Mouse (Mus musculus): ENCODE measurements around the gene Itk. TPM values are rescaled to one million over a fixed set of nuclear protein-coding genes. Genes with fewer than 3 reads are reported as not detected.

Itk gene
- total RNA-seq, 2 experiments from 2014 or later, result 3.7 to 5.5 TPM

DNA sequence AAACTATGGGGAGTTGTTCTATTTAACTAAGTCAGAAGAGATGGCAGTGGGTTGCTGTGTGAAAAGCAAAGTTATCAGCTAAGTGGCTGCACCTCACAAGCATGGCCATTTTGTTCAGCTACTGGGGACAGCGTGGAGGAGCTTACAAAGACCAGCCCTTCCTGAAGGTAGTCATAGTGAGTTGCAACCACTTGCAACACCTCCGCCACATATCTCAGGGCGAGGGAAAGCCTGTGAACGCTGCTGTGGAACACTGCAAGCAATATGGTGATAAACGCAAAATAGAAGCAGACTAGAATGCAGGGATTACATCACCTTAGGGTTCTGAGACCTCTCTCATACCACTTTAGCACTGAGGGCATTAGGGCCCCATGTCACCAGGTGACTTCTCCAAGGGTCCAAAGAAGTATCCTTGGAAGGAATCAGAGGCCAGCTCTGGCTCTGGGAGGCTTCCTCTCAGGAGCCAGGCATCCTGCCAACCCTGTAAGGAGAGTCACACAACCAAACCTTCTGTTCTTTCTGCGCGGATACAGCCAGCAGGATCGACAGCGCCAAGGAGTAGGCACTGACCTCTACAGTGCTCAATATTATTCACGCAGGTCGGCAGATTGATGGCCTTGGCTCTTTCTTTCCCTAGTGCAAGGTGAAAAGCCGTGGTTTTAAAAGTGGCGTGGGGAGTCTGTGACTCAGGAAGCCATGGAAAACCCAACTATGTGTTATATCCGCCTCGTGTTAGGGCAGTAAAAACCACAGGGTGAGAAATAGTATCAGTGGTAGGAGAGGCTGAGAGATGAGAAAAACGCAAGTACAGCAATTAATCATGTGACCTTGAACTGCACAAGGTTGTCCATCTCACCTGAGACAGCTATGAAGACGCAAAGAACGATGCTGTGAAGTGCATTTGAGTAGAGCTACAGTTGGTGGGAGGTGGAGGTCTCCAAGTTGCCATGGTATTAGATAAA lies 27.0 kb downstream of the Itk start:
- ATAC-seq (ENCODE audit: poor library complexity, severe bottlenecking), result peak; percentile 69

DNA sequence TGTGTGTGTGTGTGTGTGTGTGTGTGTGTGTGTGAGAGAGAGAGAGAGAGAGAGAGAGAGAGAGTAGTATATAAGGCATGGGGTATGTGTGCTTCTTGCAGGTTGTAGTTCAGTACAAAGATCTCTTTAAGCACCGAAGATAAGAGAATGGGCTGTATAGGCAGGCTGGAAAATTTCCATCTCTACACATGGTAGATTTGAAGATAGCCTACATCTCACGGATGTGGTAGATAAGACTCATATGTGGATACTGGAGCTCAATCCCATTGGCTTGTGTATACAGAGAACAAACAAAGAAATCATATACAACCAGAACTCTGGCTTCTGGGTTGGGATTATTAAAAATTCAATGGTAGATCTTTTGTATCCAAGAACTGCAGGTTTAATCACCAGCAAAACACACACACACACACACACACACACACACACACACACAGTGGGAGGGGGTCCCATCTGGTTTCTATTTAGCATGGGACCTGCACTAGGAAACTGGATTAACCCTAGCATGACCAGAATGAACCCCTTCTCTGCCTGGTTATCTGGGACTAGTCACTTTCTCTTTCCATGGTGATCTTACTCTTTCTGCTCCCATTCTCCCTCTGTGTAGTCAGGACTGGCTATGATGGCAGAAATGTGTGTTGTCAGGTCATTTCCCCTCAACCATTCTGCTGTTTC lies 28.2 kb downstream of the Itk start:
- ATAC-seq (ENCODE audit: poor library complexity, severe bottlenecking), result no peak

DNA sequence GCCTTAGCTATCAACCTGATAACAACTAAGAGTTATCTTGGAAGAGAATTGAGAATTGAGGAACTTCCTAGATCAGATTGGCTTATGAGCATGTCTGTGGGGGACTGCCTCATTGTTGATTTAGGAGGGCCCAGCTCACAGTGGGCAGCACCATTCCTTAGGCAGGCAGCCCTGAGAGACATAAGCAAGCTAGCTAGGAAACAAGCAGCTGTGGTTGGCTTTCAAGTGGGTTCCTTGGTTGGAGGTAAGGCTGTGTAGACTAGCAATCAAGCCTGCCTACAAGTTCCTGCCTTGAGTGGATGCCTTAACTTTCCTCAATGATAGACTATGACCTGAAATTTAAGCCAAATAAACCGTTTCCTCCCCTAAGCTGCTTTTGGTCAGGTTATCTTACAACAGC lies 30.9 kb downstream of the Itk start:
- no peak for ATAC-seq (ENCODE audit: poor library complexity, severe bottlenecking)

DNA sequence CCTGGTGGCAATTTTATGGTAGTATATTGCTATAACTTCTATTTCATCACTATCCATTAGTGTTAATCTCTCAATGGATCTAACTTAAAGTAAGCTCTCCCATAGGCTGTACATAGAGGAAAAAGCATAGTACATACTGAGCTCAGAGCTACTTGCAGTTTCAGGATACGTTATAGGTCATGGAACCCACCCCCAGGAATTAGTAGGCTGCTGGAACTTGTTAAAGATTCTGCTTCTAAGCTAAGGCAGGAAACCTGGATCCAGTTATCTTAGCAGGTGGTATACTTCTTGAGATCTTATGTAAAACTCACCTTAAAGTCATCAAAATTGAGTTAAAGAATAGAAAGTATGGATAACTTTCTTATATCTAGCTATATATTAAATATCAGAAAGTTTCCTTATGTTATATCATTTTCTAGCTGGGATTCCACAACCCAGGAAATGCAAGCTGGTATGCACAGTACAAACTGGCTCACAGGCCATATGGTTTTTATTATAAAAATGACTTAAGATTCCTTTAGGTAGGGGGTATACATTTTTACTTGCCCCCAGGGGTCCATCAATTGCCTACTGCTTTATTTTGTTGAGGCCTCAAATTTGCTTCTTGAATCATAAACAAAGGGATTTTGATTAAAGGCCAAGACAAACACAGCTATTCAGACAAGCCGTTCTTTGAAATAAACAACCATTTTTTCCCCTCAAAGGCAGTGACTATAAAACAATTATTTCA lies 39.5 kb downstream of the Itk start:
- ATAC-seq (ENCODE audit: poor library complexity, severe bottlenecking), result no peak

DNA sequence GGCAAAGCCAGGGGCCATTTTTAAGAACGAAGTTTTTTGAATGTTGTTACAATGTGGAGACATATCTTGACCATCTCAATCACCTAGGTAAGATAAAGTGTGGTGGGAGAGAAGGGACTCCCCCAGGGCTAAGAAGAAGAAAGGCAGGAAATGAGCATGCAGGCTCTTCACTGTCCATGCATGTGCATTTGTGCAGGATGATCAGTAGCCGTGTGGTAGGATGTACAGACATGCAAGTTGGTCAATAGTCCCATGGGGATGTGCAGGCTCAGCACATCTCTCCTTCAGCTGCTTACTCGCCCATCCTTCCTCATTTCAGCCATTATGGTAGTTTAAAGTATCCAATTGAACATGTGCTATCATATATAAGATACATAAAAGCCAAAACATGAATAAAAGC lies 40.9 kb downstream of the Itk start:
- no peak for ATAC-seq (ENCODE audit: poor library complexity, severe bottlenecking)

DNA sequence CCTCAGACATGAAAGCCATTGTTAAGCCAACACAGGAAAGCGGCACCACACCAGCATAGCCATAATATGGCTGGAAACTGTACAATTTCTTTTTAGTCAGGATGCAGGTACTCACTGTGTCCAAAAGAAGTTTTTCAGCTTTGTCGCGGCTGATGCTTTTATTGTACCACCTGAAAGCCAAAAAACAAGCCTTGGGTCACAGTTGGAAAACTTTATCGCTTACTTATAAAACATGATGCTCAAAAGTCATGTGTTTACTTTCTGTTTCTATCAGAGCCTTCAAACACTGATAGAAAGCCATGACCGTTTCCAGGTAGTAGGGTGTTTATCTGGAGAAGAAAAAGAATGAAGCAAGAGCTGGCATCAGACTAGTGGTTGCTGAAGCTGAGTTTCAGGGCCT lies 41.6 kb downstream of the Itk start:
- no peak for ATAC-seq (ENCODE audit: poor library complexity, severe bottlenecking)

DNA sequence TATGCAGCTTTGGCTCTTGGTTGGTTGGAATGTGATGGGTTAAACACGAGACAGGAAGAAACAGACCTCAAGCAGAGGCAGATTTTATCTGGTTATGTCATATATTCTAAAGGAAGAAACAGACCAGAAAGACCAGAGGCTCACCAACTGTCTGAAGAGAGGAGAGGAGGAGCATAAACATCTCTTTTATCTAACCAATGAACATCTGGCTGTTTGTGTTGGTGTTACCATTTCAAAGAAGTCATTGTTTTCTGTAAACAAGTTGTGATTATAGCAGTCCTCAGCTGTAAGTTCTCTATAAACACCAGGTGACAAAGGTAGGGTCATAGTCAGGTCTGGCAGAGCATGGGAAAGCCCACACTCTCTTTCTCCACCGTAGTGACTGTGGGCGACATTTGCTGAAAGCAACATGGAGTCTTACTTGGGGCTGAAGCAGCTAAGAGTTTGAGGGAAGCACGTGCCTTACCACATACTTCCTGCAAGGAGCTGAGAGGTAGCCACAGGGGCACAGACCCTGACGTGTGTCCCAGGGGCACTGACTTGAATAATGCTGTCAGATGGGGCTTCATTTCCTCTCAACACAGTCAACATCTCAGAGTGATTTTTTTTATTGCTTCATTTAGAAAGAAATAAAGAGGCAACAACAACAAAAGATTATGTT lies 45.3 kb downstream of the Itk start:
- peak; percentile 76 for ATAC-seq (ENCODE audit: poor library complexity, severe bottlenecking)

DNA sequence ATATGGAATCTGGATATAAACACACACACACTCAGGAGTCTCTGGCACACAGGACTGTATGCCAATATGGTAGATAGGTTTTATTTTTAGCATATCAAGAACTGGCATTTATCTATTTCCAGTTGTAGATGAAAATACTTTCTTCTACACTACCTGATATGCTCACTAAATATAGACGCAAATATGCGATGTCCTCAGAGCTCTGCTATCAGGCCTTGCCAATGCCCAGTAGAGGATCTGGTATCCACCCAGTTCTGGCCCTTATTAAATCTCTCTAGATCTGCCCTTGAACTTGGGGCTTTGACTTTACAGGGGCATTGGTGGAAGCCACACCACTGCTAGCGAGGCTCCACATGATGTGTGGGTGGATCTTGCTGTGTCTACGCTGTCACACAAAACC lies 47.4 kb downstream of the Itk start:
- no peak for ATAC-seq (ENCODE audit: poor library complexity, severe bottlenecking)

DNA sequence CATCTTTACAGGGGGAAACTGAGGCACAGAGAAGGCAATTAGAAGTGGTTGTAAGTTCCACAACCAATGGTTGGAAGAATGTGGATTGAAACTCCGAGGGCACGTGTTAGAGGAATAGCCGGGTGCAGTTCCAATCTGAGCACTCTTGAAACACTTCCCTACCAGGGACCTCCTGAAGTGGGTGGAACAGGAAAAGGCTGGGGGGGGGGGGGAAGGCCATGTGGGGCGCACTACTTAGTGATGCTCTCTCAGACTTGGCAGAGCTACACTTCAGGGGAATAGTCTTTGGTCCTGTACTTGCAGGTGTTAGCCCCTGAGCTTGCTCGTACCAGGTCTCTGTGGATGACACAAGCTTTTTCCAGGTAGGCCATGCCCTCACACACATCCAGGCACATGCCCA lies 53.3 kb downstream of the Itk start:
- no peak for ATAC-seq (ENCODE audit: poor library complexity, severe bottlenecking)

DNA sequence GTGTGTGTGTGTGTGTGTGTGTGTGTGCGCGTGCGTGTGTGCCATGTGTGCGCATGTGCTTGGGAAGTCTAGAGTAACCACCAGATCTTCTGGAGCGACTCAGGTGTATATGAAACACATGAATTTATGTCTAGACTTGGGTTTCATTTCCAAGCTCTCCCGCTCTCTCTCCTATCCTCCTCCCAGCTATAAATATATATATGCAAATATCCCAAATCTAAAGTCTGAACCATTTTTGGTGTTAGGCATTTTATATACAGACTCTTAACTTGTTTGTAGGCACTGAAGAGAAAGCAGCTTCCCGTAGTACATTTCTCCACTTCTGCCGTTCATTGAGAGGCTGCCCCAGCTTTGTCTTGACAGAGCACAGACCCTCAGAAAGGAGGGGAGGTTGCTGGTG lies 57.1 kb downstream of the Itk start:
- no peak for ATAC-seq (ENCODE audit: poor library complexity, severe bottlenecking)

DNA sequence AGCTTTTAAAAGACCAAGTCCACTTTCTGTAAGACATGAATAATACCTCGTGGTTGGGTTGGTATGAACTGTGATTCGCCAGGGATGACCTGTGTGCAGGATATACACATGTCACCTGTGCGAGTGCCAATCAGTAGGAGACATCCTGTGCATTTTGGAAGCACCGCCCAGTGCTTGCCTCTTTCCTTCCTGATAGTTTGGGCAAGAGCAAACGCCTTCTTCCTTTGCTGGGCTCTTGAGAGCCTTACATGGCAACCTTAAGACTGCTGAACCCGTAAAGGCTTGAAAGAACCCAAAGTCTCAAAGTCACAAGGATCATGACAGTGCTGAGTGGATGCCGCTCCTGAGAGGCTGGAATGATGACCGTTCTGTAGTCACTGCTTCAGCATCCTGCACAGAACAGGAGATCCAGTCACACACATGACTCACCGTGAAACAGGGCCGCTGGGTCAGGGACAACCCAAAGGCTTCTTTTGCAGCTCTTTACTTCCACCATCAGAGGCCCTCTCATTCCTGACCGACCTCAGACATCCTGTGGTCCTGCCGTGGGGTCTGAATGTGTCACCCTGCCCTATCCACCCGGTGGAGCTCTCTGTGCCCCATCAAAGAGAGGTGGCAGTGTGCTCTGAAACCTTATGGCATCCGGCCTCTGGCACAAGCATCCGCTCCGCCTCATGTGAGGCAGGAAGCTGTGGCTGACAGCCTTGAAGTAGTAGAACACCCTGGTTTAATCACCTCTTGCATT lies 62.9 kb downstream of the Itk start:
- ATAC-seq (ENCODE audit: poor library complexity, severe bottlenecking), result peak; percentile 88

DNA sequence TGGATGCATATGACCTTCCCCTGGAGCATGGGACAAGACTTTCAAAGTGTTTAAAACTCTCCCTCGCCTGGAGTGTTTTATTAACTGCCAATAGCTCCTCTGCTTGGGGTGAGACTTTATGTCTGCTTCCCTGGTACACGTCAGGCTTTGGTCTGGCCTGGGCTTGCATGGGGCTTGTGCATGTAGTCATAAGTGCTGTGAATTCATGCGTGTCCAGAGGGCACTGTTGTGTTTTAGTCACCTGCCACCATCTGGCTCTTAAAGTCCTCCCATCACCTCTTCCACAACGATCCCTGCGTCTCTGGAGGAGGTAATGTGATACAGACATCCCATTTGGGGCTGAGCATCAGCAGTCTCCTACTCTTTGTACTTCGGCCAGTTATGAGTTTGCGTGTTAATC lies 67.8 kb downstream of the Itk start:
- no peak for ATAC-seq (ENCODE audit: poor library complexity, severe bottlenecking)

DNA sequence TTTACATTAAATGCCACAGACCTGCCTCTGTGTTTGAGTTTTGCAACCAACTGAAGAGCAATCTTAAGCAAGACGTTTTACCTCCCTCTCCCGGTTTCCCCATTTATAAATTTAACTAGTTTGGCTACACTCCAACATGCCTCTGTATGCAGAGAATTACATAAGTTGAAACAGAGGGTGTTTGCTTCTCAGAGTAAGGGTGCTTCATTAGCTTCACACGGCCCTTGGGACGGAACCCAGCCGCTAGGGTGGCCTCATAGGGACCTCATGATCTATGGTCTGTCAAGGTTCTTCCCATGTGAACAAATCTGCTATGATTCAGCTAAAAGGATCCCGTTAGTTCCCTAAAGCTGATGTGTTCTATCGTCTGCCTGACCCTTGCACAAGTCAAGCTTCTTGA lies 74.8 kb downstream of the Itk start:
- peak; percentile 71 for ATAC-seq (ENCODE audit: poor library complexity, severe bottlenecking)

DNA sequence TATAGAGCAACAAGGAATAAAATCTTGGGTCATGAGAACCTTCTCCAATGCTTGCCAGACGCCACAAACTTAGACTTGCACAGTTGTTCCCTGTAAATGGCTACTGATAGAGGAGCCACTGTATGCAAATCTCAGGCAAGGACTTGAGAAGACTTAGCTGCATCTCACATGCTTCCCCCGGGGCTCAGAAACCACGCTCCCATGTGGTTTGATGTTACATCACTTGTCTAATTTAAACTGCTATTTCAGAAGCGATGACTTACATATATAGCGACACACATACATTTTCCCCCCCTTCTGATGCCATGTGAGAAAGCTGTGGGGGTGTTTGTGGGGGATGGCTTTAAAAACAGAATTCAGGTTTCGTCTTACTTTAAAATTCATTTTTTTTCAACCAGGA lies 75.5 kb downstream of the Itk start:
- ATAC-seq (ENCODE audit: poor library complexity, severe bottlenecking), result peak; percentile 16; the same call in 1 of the 2 replicates

DNA sequence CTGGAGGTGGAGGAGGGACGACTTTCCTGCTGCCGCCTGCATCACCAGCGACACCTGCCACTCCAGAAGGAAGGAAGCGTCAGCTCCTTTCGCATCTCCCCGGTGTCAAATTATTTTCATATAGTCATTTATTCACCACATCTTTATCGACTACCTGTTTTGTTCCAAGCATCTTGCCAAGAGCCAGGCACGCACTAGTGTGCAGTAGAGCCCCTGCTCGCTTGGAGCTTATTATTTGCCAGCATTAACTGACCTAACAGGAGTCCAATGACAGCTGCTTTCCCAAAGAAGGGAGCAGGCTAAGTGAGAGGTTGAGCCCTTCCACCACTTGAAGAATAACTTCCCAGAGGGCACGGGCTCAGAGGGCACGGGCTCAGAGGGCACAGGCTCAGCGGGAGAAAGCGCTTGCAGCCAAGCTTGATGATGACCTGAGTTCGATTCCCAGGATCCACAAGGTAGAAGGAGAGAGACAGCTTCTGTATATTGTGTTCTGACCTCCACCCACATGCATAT lies 76.7 kb downstream of the Itk start, which contains the start of gene Cyfip2:
TSS of gene Cyfip2 (minus strand) at position 337 of the 513 bp plus-strand sequence.
- no peak for ATAC-seq (ENCODE audit: poor library complexity, severe bottlenecking)

DNA sequence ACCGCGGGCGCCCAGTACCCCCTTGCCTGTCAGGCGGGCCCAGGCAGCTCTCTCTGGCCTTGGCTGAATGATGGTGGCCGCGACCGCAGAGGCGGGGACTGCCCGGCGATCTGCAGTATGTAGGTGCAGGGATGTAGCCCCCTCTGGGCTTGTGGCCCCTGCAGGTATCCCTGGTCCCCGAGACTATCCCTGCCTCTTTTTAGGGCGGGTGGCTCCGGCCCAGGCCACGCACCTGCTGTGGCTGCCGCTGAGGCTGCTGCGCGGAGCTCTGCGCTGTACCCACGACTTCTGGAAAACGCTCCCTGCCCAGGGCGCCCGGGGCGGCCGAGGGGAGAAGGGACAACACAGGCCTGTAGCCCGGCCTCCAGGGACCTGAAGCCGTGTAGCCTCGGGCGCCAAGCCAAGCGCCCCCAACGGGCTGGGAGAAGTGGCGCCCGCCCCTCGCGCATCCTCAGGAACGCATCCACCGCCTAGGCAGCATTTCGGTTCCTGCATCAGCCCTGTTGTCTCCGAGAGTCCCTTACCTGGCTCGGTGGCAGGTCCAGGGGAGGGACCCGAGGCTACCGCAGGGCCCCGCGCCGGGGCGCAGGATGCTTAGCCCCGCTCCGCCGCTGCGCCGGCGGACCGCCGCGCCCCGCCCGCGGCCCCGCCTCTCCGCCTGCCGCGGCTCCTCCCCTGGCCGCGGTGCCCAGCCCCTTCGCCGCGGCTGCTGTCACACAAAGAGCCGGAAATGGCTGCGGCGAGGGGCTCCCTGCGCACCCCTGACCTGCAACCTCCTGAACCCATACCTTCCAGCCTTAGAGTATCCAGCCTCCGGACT lies 77.4 kb downstream of the Itk start:
- ATAC-seq (ENCODE audit: poor library complexity, severe bottlenecking), result peak; percentile 46

DNA sequence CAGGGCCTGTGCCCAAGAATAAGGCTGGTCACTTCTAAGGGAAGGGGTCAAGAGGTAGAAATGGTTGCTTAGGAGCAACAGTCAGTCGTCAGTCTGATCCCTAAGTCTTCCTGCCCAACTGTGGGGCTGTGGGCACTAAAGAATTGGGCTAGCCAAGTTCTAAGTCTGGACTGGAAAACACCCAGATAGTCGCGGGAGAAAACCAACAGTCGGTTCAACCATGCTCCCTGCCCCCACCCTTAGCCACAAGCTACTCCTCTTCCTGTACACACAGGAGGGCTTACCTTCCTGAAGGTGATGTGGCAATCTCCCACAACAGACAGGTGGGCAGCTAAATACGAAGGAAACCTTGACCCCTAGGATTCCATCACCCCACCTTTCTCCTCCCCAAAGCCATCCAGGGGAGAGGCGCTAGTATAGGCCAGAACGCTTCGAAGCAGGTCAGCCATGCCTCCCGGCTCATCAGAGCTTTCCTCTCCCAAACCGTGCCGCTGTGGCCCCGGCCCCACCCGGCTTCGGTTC lies 78.1 kb downstream of the Itk start:
- no peak for ATAC-seq (ENCODE audit: poor library complexity, severe bottlenecking)

DNA sequence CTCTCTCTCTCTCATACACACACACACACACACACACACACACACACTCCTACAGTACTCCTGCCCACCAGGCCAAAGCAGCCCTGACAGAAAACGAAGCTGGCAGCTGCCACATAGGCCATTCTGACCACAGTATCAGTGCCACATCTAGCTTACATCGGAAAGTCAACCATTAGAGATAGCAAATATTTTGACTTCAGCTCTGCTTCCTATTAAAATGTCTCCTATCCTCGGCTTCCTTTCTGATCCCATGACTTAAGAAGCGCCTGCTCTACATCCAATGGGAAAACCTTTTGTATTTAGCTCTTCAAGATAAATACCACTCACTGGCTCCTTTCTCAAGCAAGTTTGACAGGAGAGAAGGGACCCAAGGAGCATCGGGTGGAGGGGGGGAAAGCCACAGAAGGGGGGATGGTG lies 78.7 kb downstream of the Itk start:
- no peak for ATAC-seq (ENCODE audit: poor library complexity, severe bottlenecking)

Data from megakaryocyte, adult 5-6 weeks (primary cell).